Mouse (Mus musculus) frontal cortex, adult (tissue): Measurements from ENCODE around the gene 2900011O08Rik.

Source experiments
- ATAC-seq: cut with Nextera tagmentation; 2 replicates; pipeline ENCODE4 v1.9.2; 2017; ENCODE audit warnings: mild to moderate bottlenecking, moderate library complexity, mixed read lengths; ENCODE audit not compliant: low TSS enrichment

The 2900011O08Rik gene

GRCm38 (mm10) chr16:14137976-14138561 lies 151.7 kb downstream of the 2900011O08Rik start:
- ATAC-seq: no peak

DNA sequence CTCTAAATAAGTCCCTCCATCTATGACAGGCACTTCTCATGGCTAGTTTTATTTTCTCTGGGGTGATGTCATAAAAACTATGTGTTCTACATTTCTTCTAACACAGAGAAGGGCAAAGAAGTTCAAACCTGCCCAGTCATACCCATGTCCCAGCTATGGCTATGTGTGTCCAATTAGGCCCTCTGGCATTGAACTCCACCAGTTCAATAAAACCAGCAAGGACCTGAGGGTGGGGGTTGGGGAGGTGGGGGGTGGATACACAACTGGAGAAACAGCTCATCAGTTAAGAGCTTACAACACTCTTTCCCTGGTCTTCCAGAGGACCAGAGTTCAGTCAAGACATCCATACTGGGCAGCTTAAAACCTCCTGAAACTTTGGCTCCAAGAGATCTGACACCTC lies 152.7 kb downstream of the 2900011O08Rik start:
- ATAC-seq: no peak

DNA sequence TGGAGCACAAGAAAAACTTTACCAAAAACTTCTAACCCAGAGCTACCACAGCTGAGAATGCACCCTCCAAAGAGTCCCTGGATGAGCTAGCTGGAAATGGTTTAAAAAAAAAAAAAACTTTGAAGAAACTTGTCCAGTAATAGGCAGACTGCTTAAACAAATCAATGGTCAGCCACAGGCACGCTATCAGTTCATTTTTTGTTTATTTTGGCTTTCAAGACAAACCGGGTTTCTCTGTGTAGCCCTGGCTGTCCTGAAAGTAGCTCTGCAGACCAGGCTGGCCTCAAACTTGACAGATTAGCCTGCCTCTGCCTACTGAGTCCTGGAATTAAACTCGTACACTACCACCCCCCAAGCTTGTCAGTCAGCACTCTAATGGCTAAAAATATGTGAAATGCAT lies 156.9 kb downstream of the 2900011O08Rik start:
- no peak for ATAC-seq

DNA sequence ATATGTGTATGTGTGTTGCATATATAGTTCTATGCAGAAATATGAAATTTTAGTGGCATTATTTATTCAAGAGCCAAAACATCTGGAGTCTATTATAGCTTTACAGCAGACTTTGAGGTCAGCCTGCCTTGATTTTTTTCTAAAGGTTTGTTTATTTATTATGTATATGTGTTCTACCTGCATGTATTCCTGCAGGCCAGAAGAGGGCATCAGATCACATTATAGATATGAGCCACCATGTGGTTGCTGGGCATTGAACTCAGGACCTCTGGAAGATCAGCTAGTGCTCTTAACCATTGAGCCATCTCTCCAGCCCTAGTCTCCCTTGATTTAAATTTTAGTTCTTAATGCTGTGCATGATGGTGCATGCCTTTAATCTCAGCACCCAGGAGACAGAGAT lies 161.3 kb downstream of the 2900011O08Rik start:
- no peak for ATAC-seq
